Mouse (Mus musculus) MEL (cell line): ENCODE measurements around the gene Sap18.

ENCODE experiments used
- CTCF ChIP-seq, 3 experiments: IDR thresholded peaks in 2 of 3; conservative IDR thresholded peaks in 1 of 3; 2 replicates each; pipeline ENCODE4 v1.5.1; 2011 to 2012; ENCODE audit warnings: low read length in 3 of 3, low read depth in 2 of 3, mild to moderate bottlenecking in 2 of 3, improper control_type of control experiment in 1 of 3, inconsistent platforms in 1 of 3, mixed read lengths in 1 of 3, moderate library complexity in 1 of 3; ENCODE audit not compliant: control insufficient read depth in 1 of 3, insufficient read depth in 1 of 3, poor library complexity in 1 of 3, severe bottlenecking in 1 of 3
- E2F4 ChIP-seq: IDR thresholded peaks from 2 replicates; pipeline ENCODE4 v1.6.1; 2011; ENCODE audit warnings: low read depth, low read length, improper control_type of control experiment, borderline replicate concordance
- HCFC1 ChIP-seq: IDR thresholded peaks from 2 replicates; pipeline ENCODE4 v1.6.1; 2012; ENCODE audit warnings: low read depth, mild to moderate bottlenecking, inconsistent platforms, low read length, improper control_type of control experiment, moderate library complexity
- KAT2A ChIP-seq: conservative IDR thresholded peaks from 2 replicates; pipeline ENCODE4 v1.6.1; 2012; ENCODE audit warnings: low read depth, low read length, improper control_type of control experiment, inconsistent platforms
- MEF2A ChIP-seq: IDR thresholded peaks from 2 replicates; pipeline ENCODE4 v1.6.1; 2014; ENCODE audit warnings: low read depth, mild to moderate bottlenecking, inconsistent platforms, low read length, improper control_type of control experiment; ENCODE audit not compliant: poor library complexity, insufficient replicate concordance, severe bottlenecking; ENCODE audit errors: extremely low read depth
- MXI1 ChIP-seq: IDR thresholded peaks from 2 replicates; pipeline ENCODE4 v1.6.1; 2011; ENCODE audit warnings: mild to moderate bottlenecking, low read depth, low read length, improper control_type of control experiment
- MYC ChIP-seq: IDR thresholded peaks from 2 replicates; pipeline ENCODE4 v1.6.1; 2011; ENCODE audit warnings: low read depth, mild to moderate bottlenecking, low read length, improper control_type of control experiment, moderate library complexity
- POLR2A ChIP-seq, 2 experiments: IDR thresholded peaks; 2 replicates each; pipeline ENCODE4 v1.6.1; 2011 to 2012; ENCODE audit warnings: low read length in 2 of 2, mild to moderate bottlenecking in 2 of 2, control low read depth in 1 of 2, improper control_type of control experiment in 1 of 2, low read depth in 1 of 2, moderate library complexity in 1 of 2; ENCODE audit not compliant: control insufficient read depth in 1 of 2, insufficient read depth in 1 of 2, poor library complexity in 1 of 2
- SIN3A ChIP-seq: IDR thresholded peaks from 2 replicates; pipeline ENCODE4 v1.6.1; 2012; ENCODE audit warnings: low read length, improper control_type of control experiment, inconsistent platforms
- TCF12 ChIP-seq: IDR thresholded peaks from 2 replicates; pipeline ENCODE4 v1.6.1; 2014; ENCODE audit warnings: low read depth, mild to moderate bottlenecking, inconsistent platforms, low read length, improper control_type of control experiment, moderate library complexity
- USF1 ChIP-seq: IDR thresholded peaks from 2 replicates; pipeline ENCODE4 v1.6.1; 2014; ENCODE audit warnings: low read depth, mild to moderate bottlenecking, inconsistent platforms, low read length, improper control_type of control experiment, moderate library complexity
- ZNF384 ChIP-seq: IDR thresholded peaks from 2 replicates; pipeline ENCODE4 v1.6.1; 2012; ENCODE audit warnings: low read depth, mild to moderate bottlenecking, inconsistent platforms, low read length, improper control_type of control experiment

GRCm38 (mm10) chr14:57835157-57835556, 37.2 kb downstream of the Sap18 start:
- TF ChIP-seq KAT2A (no peak), HCFC1 (no peak), USF1 (no peak), E2F4 (no peak), SIN3A (peak; percentile 30; the same call in 1 of the 2 replicates), MXI1 (peak; percentile 65), POLR2A (IDR thresholded peaks at IDR 0.05; ENCODE audit: control insufficient read depth in 1 of 2, insufficient read depth in 1 of 2, low read depth in 1 of 2, low read length in 2 of 2, poor library complexity in 1 of 2) (no peak), CTCF (IDR thresholded peaks at IDR 0.05 in 2 of 3, conservative IDR thresholded peaks at IDR 0.05 in 1 of 3; ENCODE audit: control insufficient read depth in 1 of 3, insufficient read depth in 1 of 3, low read depth in 2 of 3, low read length in 3 of 3, poor library complexity in 1 of 3, severe bottlenecking in 1 of 3) (no peak), TCF12 (peak; percentile 68; the same call in 1 of the 2 replicates), MEF2A (peak; percentile 89; the same call in 1 of the 2 replicates), ZNF384 (no peak), MYC (peak; percentile 43; the same call in 1 of the 2 replicates)
